9 mouse cellular contexts compared by ENCODE assay signal in the genomic region with DNA sequence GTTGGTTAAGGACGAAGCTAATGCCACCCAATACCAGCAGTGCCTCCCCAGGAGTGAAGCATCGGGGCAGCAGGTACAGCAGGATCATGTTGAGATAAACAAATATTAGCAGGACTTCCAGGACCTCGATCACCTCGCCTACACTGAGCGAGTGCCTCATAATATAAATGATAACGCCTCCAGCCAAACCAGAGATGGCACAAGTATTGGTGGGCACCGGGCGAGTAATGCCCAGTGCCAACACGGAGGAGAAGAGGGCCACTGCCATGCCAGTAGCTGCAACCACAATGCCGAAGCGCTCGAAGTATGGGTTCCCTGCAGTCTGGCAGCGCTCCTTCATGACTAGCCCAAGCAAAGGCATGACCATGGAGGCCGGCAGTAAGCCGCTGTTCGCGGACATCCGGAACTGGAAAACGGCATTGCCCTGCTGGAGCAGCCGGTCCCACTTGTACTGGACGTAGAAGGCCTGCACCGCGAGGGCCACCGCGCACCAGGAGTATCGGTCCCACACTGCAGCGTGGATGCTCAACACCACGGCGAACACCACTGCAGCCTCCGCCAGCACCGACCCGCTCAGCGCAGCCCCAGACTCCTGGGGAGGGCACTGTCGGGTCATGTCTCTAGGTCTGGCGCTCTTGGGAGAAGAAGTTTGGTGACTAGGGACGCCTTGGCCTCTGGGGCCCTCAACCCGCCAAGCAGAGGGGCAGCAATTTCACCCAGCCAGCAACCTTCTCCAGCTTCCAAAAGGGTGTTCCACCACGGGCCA. TPM values are rescaled to one million over a fixed set of nuclear protein-coding genes. Genes with fewer than 3 reads are reported as not detected.
DNase-seq lines count a peak whose midpoint lies in the region; ATAC-seq and TF ChIP-seq lines count a peak whose summit lies in the region.
"Had no signal": no experiment of that assay in that cellular context is flagged by ENCODE, and none has a peak within 500 bp of the region (broad histone marks: within the 10 kb centered on the region; RNA-seq: fewer than 3 reads in every experiment).

No protein-coding gene starts in this region.

- TF ChIP-seq CTCF in liver, postnatal 0 days (IDR thresholded peaks at IDR 0.05; ENCODE audit: low read depth): 0 out of 2 replicates have a peak, but pooled peaks have one; percentile 0

- H3K4me1 ChIP-seq in hindbrain, embryonic 10.5 days (replicated peaks): peaks cover 28% of the 10 kb centered on the region
- H3K4me1 ChIP-seq in liver, postnatal 0 days (ENCODE audit: insufficient read depth): peaks cover 23% of the 10 kb centered on the region

- peak overlapping the region; percentile 96 for H3K4me2 ChIP-seq in liver, postnatal 0 days (ENCODE audit: low read depth, low read length)

- no peaks in the 10 kb centered on the region for H3K9me3 ChIP-seq in hindbrain, embryonic 10.5 days
- no peaks in the 10 kb centered on the region for H3K9me3 ChIP-seq in liver, postnatal 0 days (ENCODE audit: low read length)

- peak; percentile 57 for ATAC-seq in liver, postnatal 0 days

- peaks cover 23% of the 10 kb centered on the region for H3K36me3 ChIP-seq in hindbrain, embryonic 10.5 days
- H3K36me3 ChIP-seq in liver, postnatal 0 days (replicated peaks; ENCODE audit: insufficient read depth, low read length): no peaks in the 10 kb centered on the region; the same call in 1 of the 2 replicates

- peak overlapping the region; percentile 95 for H3K27ac ChIP-seq in hindbrain, embryonic 10.5 days
- peak overlapping the region; percentile 56 for H3K27ac ChIP-seq in liver, postnatal 0 days (ENCODE audit: low read depth)

- no peaks in the 10 kb centered on the region for H3K27me3 ChIP-seq in hindbrain, embryonic 10.5 days (ENCODE audit: insufficient read depth, poor library complexity, severe bottlenecking)
- H3K27me3 ChIP-seq in liver, postnatal 0 days (ENCODE audit: insufficient read depth, low read length): no peaks in the 10 kb centered on the region

- DNase-seq in embryo, embryonic 10 days (ENCODE audit: low spot score): peak; percentile 21
- DNase-seq in embryo, embryonic 9.5 days (ENCODE audit: extremely low spot score): no peak
- DNase-seq in urinary bladder, adult 2 months (ENCODE audit: low spot score): peak; percentile 34
- no peak for DNase-seq in urinary bladder, postnatal 25 days (ENCODE audit: low spot score)
- no peak for DNase-seq in hindbrain, embryonic 10.5 days (ENCODE audit: low spot score)
- DNase-seq in liver, postnatal 0 days: no peak
- peak; percentile 56 for DNase-seq in testis, postnatal 10 days (ENCODE audit: low spot score)
- DNase-seq in adrenal gland, postnatal 4 days (ENCODE audit: low spot score in 2 of 2): no peak

- peak overlapping the region; percentile 100 for H3K4me3 ChIP-seq in hindbrain, embryonic 10.5 days
- peak overlapping the region; percentile 75 for H3K4me3 ChIP-seq in liver, postnatal 0 days (ENCODE audit: low read depth, low read length)

- peak overlapping the region; percentile 82 for H3K9ac ChIP-seq in liver, postnatal 0 days (replicated peaks)

- TF ChIP-seq EP300 in liver, postnatal 0 days (IDR thresholded peaks at IDR 0.05; ENCODE audit: low read depth): no peak

- WGBS in hindbrain, embryonic 10.5 days: 18% methylated on average over 38 of the region's 38 CpGs
- 10% methylated on average over 38 of the region's 38 CpGs for WGBS in liver, postnatal 0 days (ENCODE audit: insufficient replicate concordance)

RNA-seq across cellular contexts. Expression of a gene that starts 0.5 kb away (rescaled TPM):
- 14.4 and 15.7 TPM in 2 replicates for polyA plus RNA-seq in urinary bladder, adult 2 months (2012; rRNA removed)
- polyA plus RNA-seq in hindbrain, embryonic 10.5 days (2016; fragmentation: Nextera tagmentation; extraction: Ambion mirVana): 25.7 and 26.6 TPM in 2 replicates
- 14.0 and 14.1 TPM in 2 replicates for polyA plus RNA-seq in liver, postnatal 0 days (2015; fragmentation: Nextera tagmentation; extraction: Ambion mirVana)
- total RNA-seq in adrenal gland, postnatal 4 days (2021): 10 to 100 TPM; 36.0 to 36.5 TPM

RNA-seq across cellular contexts. Expression of a gene that starts 0.6 kb away (rescaled TPM):
- polyA plus RNA-seq in urinary bladder, adult 2 months (2012; rRNA removed): 17.2 and 18.1 TPM in 2 replicates
- polyA plus RNA-seq in hindbrain, embryonic 10.5 days (2016; fragmentation: Nextera tagmentation; extraction: Ambion mirVana): 62.2 and 62.6 TPM in 2 replicates
- polyA plus RNA-seq in liver, postnatal 0 days (2015; fragmentation: Nextera tagmentation; extraction: Ambion mirVana): 6.2 and 7.5 TPM in 2 replicates
- 10 to 100 TPM; 46.9 TPM for total RNA-seq in adrenal gland, postnatal 4 days (2021)

RNA-seq across cellular contexts. Expression of a gene that starts 4.8 kb away (rescaled TPM):
- polyA plus RNA-seq in urinary bladder, adult 2 months (2012; rRNA removed): not detected in 2 replicates
- not detected in 2 replicates for polyA plus RNA-seq in hindbrain, embryonic 10.5 days (2016; fragmentation: Nextera tagmentation; extraction: Ambion mirVana)
- not detected in 2 replicates for polyA plus RNA-seq in liver, postnatal 0 days (2015; fragmentation: Nextera tagmentation; extraction: Ambion mirVana)
- not detected for total RNA-seq in adrenal gland, postnatal 4 days (2021)
- polyA plus RNA-seq: gonadal fat pad, adult 2 months had no signal

RNA-seq across cellular contexts. Expression of a gene that starts 19.6 kb away (rescaled TPM):
- polyA plus RNA-seq in urinary bladder, adult 2 months (2012; rRNA removed): 36.2 and 55.9 TPM in 2 replicates
- 3.1 and 5.5 TPM in 2 replicates for polyA plus RNA-seq in hindbrain, embryonic 10.5 days (2016; fragmentation: Nextera tagmentation; extraction: Ambion mirVana)
- polyA plus RNA-seq in liver, postnatal 0 days (2015; fragmentation: Nextera tagmentation; extraction: Ambion mirVana): 19.3 and 23.2 TPM in 2 replicates
- 10 to 100 TPM; 15.4 to 16.6 TPM for total RNA-seq in adrenal gland, postnatal 4 days (2021)

RNA-seq across cellular contexts. Expression of a gene that starts 45.2 kb away (rescaled TPM):
- polyA plus RNA-seq in urinary bladder, adult 2 months (2012; rRNA removed): 4.1 and 5.4 TPM in 2 replicates
- 0.10 TPM in 1 of 2 replicates, not detected in the other for polyA plus RNA-seq in hindbrain, embryonic 10.5 days (2016; fragmentation: Nextera tagmentation; extraction: Ambion mirVana)
- polyA plus RNA-seq in liver, postnatal 0 days (2015; fragmentation: Nextera tagmentation; extraction: Ambion mirVana): 0.14 and 0.18 TPM in 2 replicates
- total RNA-seq in adrenal gland, postnatal 4 days (2021): 1 to 10 TPM; 1.3 TPM

Comparison
In these comparisons a context has a peak if more than half of its experiments do, and no peak if none do; other contexts are left out.
1. DNase-seq: peak in embryo, embryonic 10 days (single experiment), urinary bladder, adult 2 months (single experiment) and testis, postnatal 10 days (single experiment); none in embryo, embryonic 9.5 days (single experiment), urinary bladder, postnatal 25 days (single experiment), hindbrain, embryonic 10.5 days (single experiment), liver, postnatal 0 days (single experiment) and adrenal gland, postnatal 4 days (0 of 2).